Mouse (Mus musculus): ENCODE results near the gene Thap12. TPM values are rescaled to one million over a fixed set of nuclear protein-coding genes. Genes with fewer than 3 reads are reported as not detected.

Gene Thap12
- total and polyA plus RNA-seq, 3 experiments, result 47.7 to 140 (median 52.7) TPM

GRCm38 (mm10) chr7:98694046-98694445, 8.9 kb upstream of the Thap12 start (continued):
- no peak for TF ChIP-seq CTCF (IDR thresholded peaks at IDR 0.05 in 2 of 3, conservative IDR thresholded peaks at IDR 0.05 in 1 of 3; ENCODE audit: control insufficient read depth in 1 of 3, insufficient read depth in 1 of 3, low read depth in 2 of 3, low read length in 3 of 3, poor library complexity in 1 of 3, severe bottlenecking in 1 of 3)
- TF ChIP-seq MAFK (IDR thresholded peaks at IDR 0.05; ENCODE audit: borderline replicate concordance, low read depth, low read length), result no peak
- TF ChIP-seq TAL1 (IDR thresholded peaks at IDR 0.05; ENCODE audit: low read length), result no peak
- peak; percentile 97 for TF ChIP-seq SIN3A (IDR thresholded peaks at IDR 0.05; ENCODE audit: low read length)
- TF ChIP-seq MYC (IDR thresholded peaks at IDR 0.05; ENCODE audit: low read depth, low read length), result peak; percentile 97

DNA sequence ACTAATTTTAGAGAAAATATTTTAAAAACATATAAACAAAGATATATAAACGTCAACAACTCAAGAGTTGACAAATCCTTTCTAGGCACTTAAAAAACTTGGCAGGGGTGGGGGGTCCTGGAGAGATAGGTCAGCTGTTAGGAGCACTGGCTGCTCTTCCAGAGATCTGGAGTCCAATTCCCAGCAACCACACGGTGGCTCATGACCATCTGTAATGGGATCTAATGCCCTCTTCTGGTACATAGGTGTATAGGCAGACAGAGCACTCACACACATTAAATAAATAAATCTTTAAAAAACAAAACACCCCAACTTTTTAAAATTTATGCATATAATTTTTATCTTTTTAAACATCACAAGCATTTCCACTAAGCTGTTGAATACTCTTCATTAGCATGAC, 5.4 kb upstream of the Thap12 start:
- H3K36me3 ChIP-seq (ENCODE audit: control insufficient read depth in 1 of 2, insufficient read depth in 2 of 2, low read length in 2 of 2), result peaks cover 0 to 17% of the 10 kb centered on the region in 2 experiments; a peak in 2 of 4 replicates
- H3K4me1 ChIP-seq (ENCODE audit: control insufficient read depth in 1 of 2, insufficient read depth in 2 of 2, low read length in 2 of 2), result peaks cover 0 to 14% of the 10 kb centered on the region in 2 experiments; a peak in 2 of 4 replicates
- H3K27me3 ChIP-seq (ENCODE audit: control insufficient read depth in 1 of 2, insufficient read depth in 2 of 2, low read length in 2 of 2), result no peaks in the 10 kb centered on the region
- TF ChIP-seq JUND (IDR thresholded peaks at IDR 0.05; ENCODE audit: low read depth, low read length), result no peak
- no peak for TF ChIP-seq ZNF384 (IDR thresholded peaks at IDR 0.05; ENCODE audit: low read depth, low read length)
- no peak for TF ChIP-seq USF1 (IDR thresholded peaks at IDR 0.05; ENCODE audit: low read depth, low read length)
- no peak for TF ChIP-seq HCFC1 (IDR thresholded peaks at IDR 0.05; ENCODE audit: low read depth, low read length)
- TF ChIP-seq ZC3H11A (IDR thresholded peaks at IDR 0.05; ENCODE audit: low read depth, low read length), result peak; percentile 14; the same call in 1 of the 2 replicates
- no peak for TF ChIP-seq BHLHE40 (IDR thresholded peaks at IDR 0.05; ENCODE audit: borderline replicate concordance, low read depth, low read length)
- no peak for TF ChIP-seq ETS1 (IDR thresholded peaks at IDR 0.05; ENCODE audit: low read depth, low read length)
- TF ChIP-seq POLR2A (IDR thresholded peaks at IDR 0.05; ENCODE audit: control insufficient read depth in 1 of 2, insufficient read depth in 1 of 2, low read depth in 1 of 2, low read length in 2 of 2, poor library complexity in 1 of 2), result no peak
- peak; percentile 25 to 68 (median 49); a peak in 5 of 6 replicates for TF ChIP-seq CTCF (IDR thresholded peaks at IDR 0.05 in 2 of 3, conservative IDR thresholded peaks at IDR 0.05 in 1 of 3; ENCODE audit: control insufficient read depth in 1 of 3, insufficient read depth in 1 of 3, low read depth in 2 of 3, low read length in 3 of 3, poor library complexity in 1 of 3, severe bottlenecking in 1 of 3)
- peak; percentile 58 for TF ChIP-seq SMC3 (IDR thresholded peaks at IDR 0.05; ENCODE audit: low read depth, low read length)
- no peak for TF ChIP-seq NRF1 (IDR thresholded peaks at IDR 0.05; ENCODE audit: insufficient read depth, low read depth, low read length, poor library complexity, severe bottlenecking)
- peak; percentile 47 for TF ChIP-seq RAD21 (IDR thresholded peaks at IDR 0.05; ENCODE audit: low read depth, low read length)
- TF ChIP-seq MAX (IDR thresholded peaks at IDR 0.05; ENCODE audit: low read length), result no peak
- no peak for TF ChIP-seq GABPA (IDR thresholded peaks at IDR 0.05; ENCODE audit: low read depth, low read length)
- TF ChIP-seq NELFE (IDR thresholded peaks at IDR 0.05; ENCODE audit: low read depth, low read length), result no peak
- H3K9me3 ChIP-seq (replicated peaks; ENCODE audit: insufficient read depth, low read length), result no peaks in the 10 kb centered on the region
- H3K27ac ChIP-seq (ENCODE audit: control insufficient read depth, low read depth, low read length), result no peak overlapping the region
- H3K79me2 ChIP-seq (ENCODE audit: control insufficient read depth, insufficient read depth, low read length, poor library complexity), result no peaks in the 10 kb centered on the region; the same call in 1 of the 2 replicates
- H3K9ac ChIP-seq (ENCODE audit: control insufficient read depth, low read depth, low read length, poor library complexity, severe bottlenecking), result no peak overlapping the region
- peak; percentile 57 for DNase-seq (ENCODE audit: low read depth, low spot score)
- H3K4me3 ChIP-seq (ENCODE audit: control insufficient read depth in 1 of 2, insufficient read depth in 1 of 2, low read depth in 2 of 2, low read length in 2 of 2), result no peak overlapping the region
